Mouse (Mus musculus) heart, adult 2 months (tissue): ENCODE measurements around the gene Dennd6a.

ENCODE experiments used
- CTCF ChIP-seq: fragments of 200-600 bp; IDR thresholded peaks from 2 replicates; pipeline ENCODE4 v1.8.1; 2022; ENCODE audit warnings: antibody characterized with exemption, mild to moderate bottlenecking, moderate library complexity
- POLR2A ChIP-seq: fragments of 200-500 bp; IDR thresholded peaks from 2 replicates; pipeline ENCODE4 v1.6.1; 2011; ENCODE audit warnings: mild to moderate bottlenecking, low read depth, low read length, control low read depth; ENCODE audit not compliant: insufficient read depth

DNA sequence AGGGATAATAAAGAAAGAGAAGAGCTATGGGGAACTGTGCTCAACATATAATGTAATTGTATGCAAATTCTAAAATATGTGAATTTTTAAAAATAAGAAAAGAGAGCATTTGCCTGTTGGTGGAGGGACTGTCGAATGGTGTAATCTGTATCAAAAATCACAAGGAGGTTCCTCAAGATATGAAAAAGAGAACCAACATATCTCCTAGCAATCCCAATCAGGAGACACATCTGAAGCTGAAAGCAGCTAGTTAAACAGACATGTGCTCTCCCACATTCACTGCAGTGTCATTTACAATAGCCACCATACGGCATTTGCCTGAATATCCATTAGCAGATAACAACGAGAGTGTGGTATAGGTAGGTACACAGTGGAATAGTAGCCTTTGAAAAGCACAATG lies 20.8 kb upstream of the Dennd6a start:
- no peak for TF ChIP-seq CTCF
- TF ChIP-seq POLR2A = no peak
